Mouse (Mus musculus): ENCODE results near the gene Ccl26.
"Not testable (repeated sequence)": the region's sequence is repeated elsewhere in the genome, so short reads cannot be mapped to it uniquely, and the experiment has no call there.

The Ccl26 gene

GRCm38 (mm10) chr5:135563469-135563868 lies at the start of gene Ccl26:
TSS of gene Ccl26 (minus strand) at chr5:135563569.
- DNase-seq (ENCODE audit: low spot score in 2 of 2), result no peak

GRCm38 (mm10) chr5:135609794-135610193 lies 46.4 kb upstream of the Ccl26 start:
- peak in 1 of 2 experiments; percentile 36 for DNase-seq (ENCODE audit: low spot score in 2 of 2)

DNA sequence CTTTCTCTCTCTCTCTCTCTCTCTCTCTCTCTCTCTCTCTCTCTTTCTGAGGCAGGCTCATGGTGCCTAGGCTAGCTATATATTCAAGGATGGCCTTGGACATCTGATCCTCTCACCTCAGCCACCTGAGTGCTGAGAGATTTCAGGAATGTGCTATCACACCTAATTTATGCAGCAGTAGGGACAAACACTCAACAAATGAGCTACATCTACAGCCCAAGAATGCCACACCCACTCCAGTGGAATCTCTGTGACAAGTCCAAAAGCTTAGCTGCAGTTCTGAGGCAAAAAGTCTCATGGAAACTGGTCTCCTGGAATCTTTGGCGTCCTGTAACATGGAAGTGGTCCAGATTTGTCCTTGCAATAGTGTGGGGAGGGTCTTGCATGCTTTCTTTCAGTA lies 44.2 kb upstream of the Ccl26 start:
- no peak for DNase-seq (ENCODE audit: low spot score in 2 of 2)

GRCm38 (mm10) chr5:135606717-135607116 lies 43.3 kb upstream of the Ccl26 start:
- DNase-seq (ENCODE audit: low spot score in 2 of 2), result not testable (repeated sequence)

- not testable (repeated sequence) for DNase-seq (ENCODE audit: low spot score in 2 of 2)
These were observed 41.3 kb upstream of the Ccl26 start for GRCm38 (mm10) chr5:135604643-135605042.

DNA sequence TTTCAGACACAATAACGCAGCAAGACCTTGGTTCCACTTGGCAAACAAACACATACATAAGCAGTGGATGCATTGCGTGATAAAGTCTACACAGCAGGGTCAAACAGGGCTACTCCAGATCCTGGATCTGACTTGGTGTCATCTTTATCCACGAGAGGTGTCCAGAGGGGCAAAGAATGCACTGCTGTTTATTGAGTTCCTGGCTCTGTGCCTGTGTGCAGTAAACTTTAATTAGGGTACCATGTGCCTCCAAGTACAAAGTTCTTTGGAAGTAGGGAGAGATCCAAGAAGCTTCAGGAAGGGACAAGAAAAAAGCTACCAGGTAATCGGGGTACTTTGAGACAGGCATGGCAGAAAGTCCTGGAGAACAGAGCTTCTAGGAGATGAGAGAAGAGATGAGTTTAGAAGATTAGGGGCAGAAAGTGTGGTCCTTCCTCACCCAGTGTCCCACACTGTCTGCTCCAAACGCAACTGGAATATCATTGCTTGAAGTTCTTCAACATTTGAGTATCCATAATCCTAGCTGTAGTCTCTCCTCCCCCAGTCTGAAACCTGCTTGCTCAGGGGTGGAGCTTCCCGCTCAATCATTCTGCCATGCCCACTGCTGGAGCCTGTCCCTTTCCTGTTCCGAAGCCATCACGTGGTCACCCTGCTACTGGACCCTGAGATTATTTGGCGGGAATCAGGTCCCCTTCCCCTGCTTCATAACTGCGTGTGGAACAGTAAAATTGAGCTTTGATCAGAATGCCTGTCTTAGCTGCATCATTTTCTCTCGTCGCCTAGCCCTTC lies 26.8 kb upstream of the Ccl26 start:
- DNase-seq (ENCODE audit: low spot score in 2 of 2), result no peak

DNA sequence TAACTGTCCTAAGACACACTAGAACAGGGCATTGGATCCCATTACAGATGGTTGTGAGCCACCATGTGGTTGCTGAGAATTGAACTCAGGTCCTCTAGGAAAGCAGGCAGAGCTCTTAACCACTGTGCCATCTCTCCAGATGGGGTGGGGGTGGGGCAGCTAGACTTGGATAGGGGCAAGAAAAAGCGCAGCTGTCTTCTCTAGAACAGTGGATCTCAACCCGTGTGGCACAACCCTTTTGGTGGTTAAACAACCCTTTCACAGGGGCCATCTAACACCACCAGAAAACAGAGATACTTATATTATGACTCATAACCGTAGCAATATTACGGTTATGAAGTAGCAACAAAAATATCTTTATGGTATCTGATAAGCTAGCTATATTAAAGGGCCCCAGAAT lies 24.4 kb upstream of the Ccl26 start:
- no peak for DNase-seq (ENCODE audit: low spot score in 2 of 2)

- DNase-seq (ENCODE audit: low spot score in 2 of 2), result no peak
These were observed 22.3 kb upstream of the Ccl26 start for GRCm38 (mm10) chr5:135585691-135586090.

DNA sequence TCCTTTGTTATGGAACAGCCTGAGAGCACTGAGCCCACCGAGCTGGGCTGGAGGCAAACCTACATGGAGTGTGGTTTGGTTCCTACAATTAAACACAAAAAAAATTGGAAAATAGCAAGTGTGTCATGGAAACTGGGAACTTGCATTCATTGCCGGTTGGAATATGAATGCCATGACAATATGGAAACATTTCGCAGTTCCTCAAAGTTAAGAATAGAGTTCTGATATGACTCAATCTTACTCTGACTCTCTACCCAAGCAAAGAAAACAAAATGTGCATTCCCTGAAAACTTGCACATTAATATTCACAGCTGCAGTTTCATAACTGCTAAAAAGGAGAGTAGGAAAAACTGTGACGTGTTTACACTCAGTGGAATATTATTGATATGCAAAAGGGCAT lies 19.0 kb upstream of the Ccl26 start:
- no peak for DNase-seq (ENCODE audit: low spot score in 2 of 2)

DNA sequence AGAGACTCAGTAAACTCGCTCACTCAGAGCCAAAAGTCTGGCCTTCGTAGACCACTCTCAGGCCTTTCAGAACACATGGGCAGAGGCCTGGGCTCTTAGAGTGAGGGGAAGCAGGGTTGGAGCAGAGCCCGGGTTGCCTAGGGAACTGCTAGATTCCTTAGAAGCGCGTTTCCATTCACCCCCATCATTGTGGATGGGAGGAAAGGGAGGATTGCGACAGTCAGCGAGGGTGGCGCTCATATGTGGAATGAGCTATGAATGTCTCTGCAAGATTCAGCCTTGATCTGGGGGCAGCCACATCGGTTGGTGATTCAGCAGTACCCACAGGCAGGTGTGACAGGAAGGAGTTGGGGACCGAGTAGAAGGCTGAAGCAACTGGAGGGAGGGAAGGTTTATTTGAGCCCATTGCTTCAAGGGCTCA lies 16.0 kb upstream of the Ccl26 start:
- DNase-seq (ENCODE audit: low spot score in 2 of 2), result no peak

GRCm38 (mm10) chr5:135576055-135576454 lies 12.7 kb upstream of the Ccl26 start:
- DNase-seq (ENCODE audit: low spot score in 2 of 2), result no peak

DNA sequence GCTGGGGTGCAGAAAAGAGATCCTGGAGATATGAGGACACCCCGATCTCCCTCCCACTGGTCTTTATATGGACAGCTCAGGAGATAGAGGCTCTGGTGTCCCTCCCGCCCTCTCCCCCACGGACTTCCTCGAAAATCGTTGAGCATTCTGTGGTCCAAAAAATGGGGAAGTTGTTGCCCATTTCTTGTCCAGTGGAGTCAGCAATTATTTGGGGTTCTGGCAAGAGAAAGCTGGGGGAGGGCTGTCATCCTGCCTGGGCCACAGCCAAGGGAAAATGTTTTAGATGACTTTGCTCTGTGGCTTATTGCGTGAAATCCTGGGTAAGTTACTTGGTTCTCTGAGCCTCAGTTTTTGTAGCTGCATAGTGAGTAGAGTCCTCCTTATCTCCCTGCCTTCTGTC lies 9.6 kb upstream of the Ccl26 start, which contains the start of gene Ccl24:
TSS of gene Ccl24 (minus strand) at position 44 of the 400 bp plus-strand sequence.
- no peak for DNase-seq (ENCODE audit: low spot score in 2 of 2)

- no peak for DNase-seq (ENCODE audit: low spot score in 2 of 2)
These were observed 5.3 kb upstream of the Ccl26 start for GRCm38 (mm10) chr5:135568698-135569097.

DNA sequence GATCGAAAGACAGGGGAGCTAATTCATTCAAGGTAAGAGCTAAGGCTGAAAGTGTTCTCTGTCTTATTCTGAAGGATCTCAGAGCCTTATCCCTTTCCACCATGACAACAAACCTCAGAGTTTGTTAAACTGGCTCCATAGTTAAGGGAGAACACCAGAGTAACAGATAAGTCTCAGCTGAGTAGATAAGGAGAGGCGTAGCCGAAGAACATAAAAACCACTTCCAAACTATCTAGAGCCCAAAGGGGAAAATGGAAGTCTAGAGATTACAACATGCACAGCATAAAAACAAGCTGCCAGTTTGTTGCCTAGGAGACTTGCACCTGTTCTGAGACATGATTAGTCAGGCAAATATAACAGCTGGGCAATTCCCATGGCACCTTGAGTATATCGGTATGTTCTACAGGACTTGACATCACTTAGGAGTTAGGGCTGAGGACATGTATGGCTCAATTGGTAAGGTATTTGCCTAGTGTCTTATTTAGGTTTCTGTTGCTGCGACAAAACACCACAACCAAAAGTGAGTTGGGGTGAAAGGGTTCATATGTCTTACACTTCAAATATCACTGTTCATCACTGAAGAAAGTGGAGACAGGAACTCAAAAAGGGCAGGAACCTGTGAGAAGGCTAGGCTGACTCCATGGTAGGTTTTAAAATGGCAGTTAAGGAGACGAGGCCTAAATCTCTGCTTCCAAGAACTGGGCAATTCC lies 4.3 kb upstream of the Ccl26 start:
- no peak for DNase-seq (ENCODE audit: low spot score in 2 of 2)

DNA sequence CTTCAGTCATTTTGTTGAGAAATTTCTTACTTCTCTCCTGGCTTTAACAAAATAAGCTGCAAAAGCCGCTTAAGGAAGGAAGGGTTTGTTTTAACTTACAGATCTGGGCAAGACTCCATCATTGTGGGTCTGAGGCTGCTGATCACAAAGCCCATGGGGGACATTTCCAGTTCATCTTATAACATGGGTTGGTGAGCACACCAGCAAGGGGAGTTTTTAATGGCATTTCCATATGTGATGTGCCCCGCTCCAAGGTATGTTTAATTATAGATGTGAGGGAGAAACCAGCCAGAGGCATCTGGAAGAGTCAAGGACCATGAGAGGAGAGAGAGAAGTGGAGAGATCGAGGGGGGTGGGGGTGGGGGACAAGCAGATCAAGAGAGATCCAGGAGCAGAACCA lies 5.7 kb downstream of the Ccl26 start:
- no peak for DNase-seq (ENCODE audit: low spot score in 2 of 2)

- no peak for DNase-seq (ENCODE audit: low spot score in 2 of 2)
These were observed 6.3 kb downstream of the Ccl26 start for GRCm38 (mm10) chr5:135557051-135557450.

GRCm38 (mm10) chr5:135556259-135556658 lies 7.1 kb downstream of the Ccl26 start:
- DNase-seq (ENCODE audit: low spot score in 2 of 2), result no peak

DNA sequence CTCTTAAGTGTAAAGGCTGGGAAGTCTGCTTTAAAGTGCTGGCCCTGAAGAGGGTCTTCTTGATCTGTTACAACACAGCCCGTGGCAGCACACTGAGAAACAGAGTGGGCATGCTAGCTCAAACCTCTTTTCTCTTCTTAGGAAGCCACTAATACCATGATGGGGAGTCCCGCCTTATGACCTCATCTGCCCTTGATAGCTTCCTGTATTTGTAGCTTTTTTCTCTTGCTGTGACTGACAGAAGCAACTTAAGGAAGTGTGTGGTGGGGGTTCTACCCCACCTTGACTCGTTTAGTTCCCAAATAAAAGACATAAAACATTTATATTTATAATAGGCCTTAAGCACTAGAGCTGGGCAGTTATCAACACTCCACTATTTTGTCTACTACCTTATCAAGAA lies 11.8 kb downstream of the Ccl26 start:
- DNase-seq (ENCODE audit: low spot score in 2 of 2), result no peak

DNA sequence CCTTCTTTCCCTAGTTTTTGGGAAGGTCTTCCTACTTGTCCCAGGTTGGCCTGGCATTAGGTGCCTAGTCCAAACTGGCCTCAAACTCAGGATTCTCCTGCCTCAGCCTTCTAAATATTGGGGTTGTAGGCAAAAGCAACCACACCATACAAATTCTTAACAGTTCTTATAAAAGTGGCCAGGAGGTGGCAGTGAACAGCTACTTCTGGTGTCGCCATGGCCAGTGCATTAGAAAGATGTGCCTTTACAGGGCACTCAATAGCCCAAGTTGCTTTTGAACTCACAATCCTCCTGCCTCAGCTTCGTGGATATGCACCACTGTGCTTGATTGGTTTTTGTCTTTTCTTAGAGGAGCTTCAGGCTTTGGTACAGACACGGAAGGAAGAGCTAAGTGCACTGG lies 12.5 kb downstream of the Ccl26 start:
- no peak for DNase-seq (ENCODE audit: low spot score in 2 of 2)

- no peak for DNase-seq (ENCODE audit: low spot score in 2 of 2)
These were observed 15.4 kb downstream of the Ccl26 start for GRCm38 (mm10) chr5:135547990-135548389.

DNA sequence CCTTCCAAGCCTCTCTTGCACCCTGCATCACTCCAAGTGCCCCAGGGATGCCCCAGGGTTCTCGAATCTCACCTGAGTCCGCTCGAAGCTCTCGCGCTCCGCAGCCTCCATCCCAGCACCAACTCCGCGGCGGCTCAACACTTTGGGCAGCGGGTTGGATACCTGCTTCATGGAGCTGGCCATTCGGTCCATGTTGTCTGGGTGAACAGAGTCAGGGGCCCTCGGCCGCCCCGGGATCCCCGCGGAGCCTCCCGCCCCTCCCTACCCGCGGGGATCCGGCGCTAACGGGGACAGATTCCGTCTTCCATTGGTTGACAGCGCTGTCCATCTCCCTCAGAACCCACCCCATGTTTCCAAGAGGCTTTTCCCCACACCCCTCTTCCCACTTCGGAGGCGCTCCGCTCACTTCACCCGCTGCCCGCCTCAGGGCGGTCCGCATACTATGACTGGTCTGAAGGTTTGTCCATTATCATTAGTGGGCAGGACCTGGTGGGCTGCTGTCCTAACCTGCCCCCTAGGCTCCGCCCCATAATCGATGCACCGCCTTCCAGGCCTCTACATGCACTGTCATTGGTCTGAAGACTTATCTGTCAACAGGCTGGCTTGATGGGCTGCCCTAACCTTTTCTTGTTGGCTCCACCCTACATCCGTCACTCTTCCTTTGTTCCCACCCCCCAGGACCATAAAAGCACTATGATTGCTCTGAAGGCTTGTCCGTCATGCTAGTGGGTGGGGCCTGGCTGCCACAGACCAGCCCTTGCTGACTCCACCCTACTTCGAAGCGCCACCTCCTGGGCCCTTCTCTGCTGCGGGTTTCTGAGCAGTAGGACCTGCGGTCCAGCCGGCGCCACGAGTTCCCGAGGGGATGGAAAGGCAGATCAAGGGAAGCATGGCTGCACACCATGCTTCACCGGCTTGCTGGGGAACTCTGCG lies 18.2 kb downstream of the Ccl26 start, which contains the start of gene Hip1:
TSS of gene Hip1 (minus strand) at position 256 of the 933 bp plus-strand sequence.
- DNase-seq (ENCODE audit: low spot score in 2 of 2), result peak; percentile 90 to 93

- DNase-seq (ENCODE audit: low spot score in 2 of 2), result no peak
These were observed 19.3 kb downstream of the Ccl26 start for GRCm38 (mm10) chr5:135544032-135544558.

Measured in spleen, postnatal 4 days (tissue).